Mouse (Mus musculus): Measurements from ENCODE around the gene Rtf1.
A peak's percentile ranks its signal among the peaks of the same experiment; 100 is the strongest.

DNA sequence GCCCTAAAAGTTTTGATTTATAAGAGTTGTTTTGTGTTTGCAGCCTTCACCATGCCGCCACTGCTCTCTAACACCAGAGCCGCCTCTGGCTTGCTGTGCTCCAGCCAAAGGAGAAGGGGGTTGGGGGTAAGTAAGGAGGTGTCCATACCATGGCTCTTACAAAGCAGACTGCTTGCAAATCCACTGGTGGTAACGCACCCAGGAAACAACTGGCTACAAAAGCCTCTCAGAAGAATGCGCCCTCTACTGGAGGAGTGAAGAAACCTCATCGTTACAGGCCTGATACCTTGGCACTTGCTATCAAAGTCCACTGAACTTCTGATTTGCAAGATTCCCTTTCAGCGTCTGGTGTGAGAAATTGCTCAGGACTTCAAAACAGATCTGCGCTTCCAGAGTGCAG is 5.9 kb upstream of the Rtf1 start:
- TF ChIP-seq POLR2A (IDR thresholded peaks at IDR 0.05; ENCODE audit: insufficient read depth, low read depth, low read length) (no peak), CTCF (IDR thresholded peaks at IDR 0.05; ENCODE audit: insufficient read depth, low read depth, low read length) (0 out of 2 replicates have a peak, but pooled peaks have one; percentile 25)
